Mouse (Mus musculus): ENCODE measurements at regions not wholly inside any gene's neighbourhood (a gene's known extent, or its start where the extent isn't known, plus 50 kb on each side); places are given as distances from the start of the nearest gene placed in this dataset.

DNA sequence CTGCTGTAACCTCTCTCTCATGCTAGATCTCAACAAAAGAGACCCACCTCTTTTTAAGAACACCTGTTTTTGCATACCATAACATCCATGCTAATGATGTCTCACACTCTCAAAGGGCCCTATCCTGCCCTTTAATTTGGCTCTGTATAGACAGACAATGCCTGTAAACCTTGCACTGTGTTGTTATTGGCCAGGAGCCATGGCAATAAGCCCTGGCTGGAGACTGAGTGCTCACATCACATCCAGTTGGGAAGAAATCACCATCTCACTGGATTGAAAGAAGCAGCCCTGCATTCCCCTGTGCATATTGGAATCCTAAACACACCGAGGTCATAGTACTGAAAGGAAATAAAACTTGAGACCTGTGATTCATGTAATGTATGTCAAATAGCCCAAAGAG lies 598.7 kb upstream of the Sox11 start:
- TF ChIP-seq CTCF (IDR thresholded peaks at IDR 0.05; ENCODE audit: control insufficient read depth, insufficient read depth, insufficient replicate concordance, low read depth, low read length), result no peak
- TF ChIP-seq POLR2A (IDR thresholded peaks at IDR 0.05; ENCODE audit: control insufficient read depth, low read depth, low read length), result no peak

Data from testis, adult 2 months (tissue).